Mouse (Mus musculus) kidney, postnatal 14 days (tissue): ENCODE results near the gene Cdk19.
A peak's percentile ranks its signal among the peaks of the same experiment; 100 is the strongest.

ENCODE experiments used
- DNase-seq: peaks from one replicate; pipeline ENCODE4 v3.0.0; 2022; ENCODE audit warnings: mixed read lengths

Gene Cdk19

DNA sequence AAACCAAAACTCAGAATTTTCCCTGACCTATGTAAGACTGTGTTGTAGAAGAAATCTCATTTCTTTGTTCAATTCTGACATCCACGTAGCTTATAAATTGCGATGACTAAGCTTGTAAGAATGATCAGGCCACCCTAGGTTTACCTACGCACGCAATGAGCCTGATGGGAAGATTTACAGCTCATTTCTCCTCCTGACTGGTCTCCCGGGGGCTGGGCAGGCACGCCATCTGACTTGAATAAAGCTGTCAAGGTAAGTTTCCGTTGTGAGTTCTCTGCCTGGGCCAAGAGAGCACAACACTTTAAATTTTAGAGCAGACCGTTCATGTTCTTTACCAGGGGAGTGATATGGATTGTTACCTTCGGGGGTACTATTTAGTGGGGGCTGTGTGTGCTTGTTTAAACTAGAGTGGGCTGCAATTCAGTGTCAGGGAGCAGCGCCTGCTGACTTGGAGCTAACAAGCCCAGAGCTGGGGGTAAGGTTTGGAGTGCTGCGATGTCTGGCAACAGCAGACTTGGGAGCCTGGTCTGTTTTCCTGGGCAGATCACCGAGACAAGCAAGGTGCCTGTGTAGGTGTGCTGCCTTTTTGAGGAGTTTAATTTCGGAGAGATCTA, at the start of gene Cdk19:
Gene Cdk19 (plus strand): TSS at position 214 of the 614 bp plus-strand sequence.
- DNase-seq, result no peak

DNA sequence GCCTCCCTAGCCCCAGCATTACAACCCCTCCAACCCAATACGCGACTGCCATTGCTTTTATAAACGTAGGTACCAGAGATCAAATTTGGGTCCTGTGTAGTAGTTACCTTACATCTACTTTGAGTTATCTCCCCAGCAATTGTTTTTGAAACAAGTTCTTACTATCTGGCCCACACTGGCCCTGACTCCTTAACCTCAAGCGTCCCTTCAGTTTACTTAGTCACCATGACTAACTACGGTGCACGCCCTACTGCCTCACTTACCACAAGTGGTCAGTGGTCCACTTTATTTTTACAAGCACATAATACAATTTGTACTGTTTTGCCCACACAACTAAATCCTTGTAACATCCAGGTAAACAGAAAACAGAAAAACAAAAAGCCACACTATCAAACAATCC, 46.7 kb upstream of the Cdk19 start:
- DNase-seq, result no peak

DNA sequence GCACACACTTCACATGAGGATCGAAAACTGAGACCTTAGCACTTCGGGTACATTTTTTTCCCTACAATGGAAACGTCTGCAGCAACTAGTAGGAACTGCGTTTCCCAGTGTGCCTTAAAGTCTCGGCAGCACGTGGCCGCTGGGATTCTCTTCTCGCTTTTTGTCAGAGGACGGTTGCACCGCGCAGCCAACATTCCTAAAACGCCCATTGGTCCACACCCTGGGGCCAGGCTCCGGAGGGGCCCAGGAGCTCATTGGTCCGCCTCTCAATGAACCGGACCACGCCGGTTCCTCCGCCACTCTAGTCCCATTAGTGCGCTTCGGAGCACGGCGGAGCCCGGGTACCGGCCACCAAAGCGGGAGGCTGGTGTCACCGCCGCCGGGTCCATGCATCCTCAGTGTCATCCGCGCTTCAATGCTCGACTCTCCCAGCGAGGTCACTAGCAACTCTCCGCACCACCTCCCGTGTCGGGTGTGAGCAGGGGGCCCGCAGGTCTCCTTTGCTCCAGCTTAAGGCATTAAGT, 38.7 kb upstream of the Cdk19 start:
- DNase-seq, result peak; percentile 89

DNA sequence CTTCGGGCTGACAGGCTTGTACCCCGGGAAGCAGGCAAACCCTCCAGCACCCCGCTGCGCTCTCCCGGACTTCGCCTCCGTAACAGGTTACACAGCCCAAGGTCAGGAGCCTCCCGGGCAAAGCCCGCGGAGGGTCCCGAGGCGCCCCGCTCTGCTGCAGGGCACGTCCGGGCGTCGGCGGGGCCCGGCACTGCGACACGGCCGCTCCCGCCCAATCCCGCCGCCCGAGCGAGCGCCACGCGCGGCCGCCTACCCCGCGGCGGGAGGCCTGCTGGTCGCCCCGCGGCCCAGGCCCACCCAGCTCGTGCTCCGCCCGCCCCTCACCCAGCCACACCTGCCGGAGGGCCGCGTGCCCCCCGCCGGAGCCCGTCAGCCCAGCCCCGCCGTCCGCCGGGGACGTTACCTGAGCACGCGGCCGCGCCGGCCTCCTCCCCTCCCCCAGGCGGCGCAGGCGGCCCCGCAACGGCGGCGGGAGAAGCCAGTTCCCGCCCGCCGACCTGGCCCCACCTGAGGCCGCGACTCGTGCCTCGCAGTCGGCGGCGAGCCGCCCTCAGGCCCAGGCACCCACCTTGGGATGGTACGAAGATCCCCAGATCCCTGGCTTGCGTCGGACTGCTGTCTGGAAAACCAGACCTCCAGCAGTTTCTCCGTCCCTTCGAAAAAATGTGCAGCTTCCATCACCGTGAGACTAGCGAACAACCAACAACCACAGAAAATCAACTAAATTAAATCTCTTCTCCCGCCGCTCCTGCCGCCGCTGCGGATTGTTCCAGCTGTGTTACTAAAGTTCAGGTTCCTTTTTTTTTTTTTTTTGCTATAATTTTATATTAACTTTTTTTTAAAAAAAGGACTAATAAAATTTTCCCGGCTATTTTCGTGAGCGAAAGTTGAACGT, 37.9 kb upstream of the Cdk19 start:
- peak; percentile 56 for DNase-seq

DNA sequence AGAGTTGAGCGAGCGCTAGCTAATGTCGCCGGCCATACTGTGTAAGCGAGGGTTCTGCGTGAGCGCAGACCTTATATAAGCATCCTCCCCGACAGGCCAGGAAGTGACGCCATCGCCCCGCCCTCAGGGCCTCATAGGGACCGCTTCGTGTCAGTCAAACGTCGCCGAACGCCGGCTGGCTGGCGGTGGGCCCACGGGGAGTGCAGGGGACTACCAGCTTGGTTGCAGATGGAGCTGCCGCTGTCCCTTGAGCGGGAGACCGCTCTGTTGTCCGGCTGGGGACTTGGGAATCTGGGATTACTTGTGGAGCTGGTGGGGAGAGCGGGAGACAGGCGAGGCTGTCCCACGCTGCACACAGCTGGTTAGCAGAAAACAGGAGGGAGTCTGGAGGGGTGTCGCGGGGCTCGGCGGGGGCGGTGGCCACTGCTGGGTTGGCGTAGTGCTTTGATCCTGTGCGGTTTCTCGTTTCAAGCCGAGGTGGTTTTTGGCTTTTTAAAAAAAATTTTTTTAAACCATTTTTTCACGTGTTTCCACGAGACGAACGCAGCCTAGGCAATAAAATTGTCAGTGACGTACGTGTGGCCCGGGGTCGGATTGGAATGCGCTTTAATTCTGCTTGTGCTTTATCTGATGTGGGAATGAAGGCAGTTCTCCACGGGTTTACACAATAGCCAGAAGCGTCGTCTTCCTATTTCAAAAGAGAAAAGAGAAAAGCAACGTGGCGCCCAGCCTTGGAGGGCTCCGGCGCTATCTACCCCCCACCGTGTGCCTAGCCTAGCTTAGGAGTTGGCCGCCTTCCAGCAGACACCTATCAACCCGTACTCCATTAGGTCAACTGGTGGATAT, 37.0 kb upstream of the Cdk19 start, which contains the start of gene Amd1:
Gene Amd1 (minus strand): TSS at position 47 of the 846 bp plus-strand sequence.
- peak; percentile 100 for DNase-seq

DNA sequence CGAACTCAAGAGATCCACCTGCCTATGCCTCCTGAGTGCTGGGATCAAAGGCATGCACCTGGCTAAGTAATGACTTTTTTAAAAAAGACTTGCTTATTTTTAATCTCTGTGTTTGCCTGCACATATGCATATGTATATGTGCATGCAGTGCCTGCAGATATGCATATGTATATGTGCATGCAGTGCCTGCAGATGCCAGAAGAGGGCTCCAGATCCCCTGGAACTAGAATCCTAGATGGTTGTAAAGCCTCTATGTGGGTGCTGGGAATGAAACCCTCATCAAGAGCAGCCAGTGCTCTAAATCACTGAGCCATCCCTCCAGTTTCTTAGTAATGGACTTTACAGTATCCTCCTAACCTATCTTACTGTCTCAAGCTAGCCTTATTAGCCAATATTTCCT, 33.4 kb upstream of the Cdk19 start:
- no peak for DNase-seq

DNA sequence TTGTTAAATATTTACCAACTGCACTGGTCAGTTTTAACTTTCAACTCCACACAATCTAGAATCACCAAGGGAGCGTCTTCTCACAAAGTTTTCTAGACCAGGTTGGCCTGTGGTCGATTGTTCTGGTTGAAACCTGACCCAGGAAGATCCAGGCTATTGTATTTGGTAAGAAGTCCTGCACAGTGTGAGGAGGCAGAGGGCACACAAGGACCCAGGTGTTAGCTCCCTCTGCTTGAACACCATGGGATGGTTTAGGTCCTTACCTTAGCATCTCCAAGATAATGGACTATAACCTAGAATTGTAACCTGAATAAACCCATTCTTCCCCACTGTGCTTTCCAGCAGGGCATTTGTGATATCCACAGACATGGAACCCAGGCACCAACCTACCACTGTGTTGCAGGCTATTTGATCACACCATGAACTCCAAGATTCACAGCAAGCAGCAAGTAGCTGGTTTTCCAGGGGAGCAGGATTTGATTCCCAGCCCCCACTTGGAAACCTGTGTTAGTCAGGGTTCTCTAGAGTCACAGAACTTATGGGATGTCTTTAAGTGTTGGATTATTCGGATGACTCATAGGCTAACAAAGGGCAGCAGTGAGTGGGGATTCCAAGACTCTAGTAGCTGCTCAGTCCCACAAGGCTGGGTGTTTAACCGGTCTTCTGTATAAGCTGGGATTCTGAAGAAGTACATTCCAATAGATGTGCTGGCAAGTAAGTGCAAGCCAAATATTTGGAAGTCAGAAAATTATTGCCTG, 31.4 kb upstream of the Cdk19 start:
- DNase-seq, result no peak

DNA sequence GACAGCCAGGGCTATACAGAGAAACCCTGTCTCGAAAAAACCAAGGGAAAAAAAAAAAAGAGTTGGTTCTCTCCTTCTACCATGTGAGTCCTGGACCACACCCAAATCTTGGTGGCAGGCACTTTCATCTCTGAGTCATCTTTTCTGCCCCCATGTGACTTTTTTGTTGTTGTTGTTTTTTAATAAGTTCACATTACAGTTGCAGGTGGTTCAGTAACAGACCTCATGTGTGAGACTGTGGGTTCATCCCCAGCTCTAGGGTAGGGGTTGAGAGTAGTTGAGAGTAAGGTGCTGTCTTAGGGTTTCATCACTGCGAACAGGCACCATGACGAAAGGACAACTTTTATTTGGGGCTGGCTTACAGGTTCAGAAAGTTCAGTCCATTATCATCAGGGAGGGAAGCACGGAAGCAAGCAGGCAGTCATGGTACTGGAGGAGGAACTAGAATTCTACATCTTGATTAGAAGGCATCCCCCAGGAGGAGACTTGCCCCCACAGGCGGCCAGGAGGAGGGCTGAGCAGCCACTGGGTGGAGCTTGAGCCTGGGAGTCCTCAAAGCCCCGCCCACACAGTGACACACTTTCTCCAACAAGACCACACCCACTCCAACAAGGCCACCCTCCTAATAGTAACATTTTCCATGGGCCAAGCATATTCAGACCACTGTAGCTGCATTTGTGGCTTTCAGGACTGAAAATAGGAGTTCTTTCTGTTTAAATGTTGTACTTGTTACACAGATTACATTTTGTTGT, 29.3 kb upstream of the Cdk19 start:
- DNase-seq, result no peak

DNA sequence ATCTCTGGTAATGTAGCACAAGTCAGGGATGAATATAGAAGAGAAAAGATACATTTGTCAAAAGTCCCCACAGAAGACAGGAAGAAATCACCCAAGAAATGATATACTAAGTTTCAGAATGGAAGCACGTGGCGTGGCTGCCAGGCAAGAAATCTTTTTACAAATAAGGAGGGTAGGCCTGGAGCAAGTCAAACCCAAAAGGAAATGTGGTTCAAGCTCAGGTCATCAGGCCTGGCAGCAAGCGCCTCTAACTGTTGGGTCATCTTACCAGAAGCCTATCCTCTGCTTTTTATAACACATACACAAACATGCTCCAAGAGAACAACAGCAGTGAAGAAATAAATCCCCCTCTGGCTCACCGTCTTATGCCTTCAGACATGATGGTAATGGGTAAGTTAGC, 26.6 kb upstream of the Cdk19 start:
- no peak for DNase-seq

DNA sequence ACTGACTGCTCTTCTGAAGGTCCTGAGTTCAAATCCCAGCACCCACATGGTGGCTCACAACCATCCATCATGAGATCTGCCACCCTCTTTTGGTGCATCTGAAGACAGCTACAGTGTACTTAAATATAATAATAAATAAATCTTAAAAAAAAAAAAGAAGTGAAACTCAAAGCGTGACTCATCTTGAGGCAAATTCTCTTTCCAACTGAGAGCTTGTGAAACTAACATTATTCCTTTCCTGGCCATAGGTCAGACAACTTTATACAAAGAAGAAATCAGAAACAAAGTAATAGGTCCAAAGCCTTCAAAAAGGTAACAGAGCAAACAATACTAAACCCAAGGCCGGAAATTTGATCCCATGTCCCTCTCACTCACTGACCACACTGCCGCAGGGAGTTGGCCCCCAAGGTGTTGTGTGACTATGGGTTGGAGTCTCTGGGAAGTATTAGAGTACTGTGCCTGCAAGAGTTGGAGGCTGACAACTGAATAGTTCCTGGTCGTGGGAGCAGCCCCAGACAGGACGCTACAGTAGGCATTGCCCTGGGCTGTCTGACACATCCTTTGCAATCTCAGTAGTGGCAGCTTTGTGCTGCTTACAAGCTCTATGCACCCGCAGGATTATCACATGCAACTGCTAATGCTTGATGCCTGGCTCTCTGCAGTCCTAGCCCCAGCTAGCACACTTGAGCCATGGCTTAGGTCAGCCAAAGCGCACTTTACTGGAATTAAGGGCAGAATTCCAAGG, 22.4 kb upstream of the Cdk19 start:
- DNase-seq, result no peak

DNA sequence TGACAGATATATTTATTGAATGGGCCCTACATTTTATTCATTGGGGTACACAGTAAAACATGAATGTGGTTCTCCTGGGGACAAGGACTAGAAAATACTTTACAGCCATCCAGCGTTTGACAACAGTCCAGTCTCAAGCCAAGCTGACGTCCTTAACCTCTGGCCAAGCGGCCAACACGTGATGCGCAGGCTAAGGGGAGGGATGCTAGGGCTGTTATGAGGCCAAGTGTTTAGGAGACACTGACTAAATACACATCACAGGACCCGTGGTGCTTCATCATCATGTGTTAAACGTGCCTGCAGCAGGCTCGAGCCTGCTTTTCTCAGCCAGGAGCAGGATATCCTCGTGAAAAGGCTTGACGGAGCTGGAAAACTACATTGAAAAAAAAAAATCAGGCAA, 19.1 kb upstream of the Cdk19 start:
- no peak for DNase-seq

DNA sequence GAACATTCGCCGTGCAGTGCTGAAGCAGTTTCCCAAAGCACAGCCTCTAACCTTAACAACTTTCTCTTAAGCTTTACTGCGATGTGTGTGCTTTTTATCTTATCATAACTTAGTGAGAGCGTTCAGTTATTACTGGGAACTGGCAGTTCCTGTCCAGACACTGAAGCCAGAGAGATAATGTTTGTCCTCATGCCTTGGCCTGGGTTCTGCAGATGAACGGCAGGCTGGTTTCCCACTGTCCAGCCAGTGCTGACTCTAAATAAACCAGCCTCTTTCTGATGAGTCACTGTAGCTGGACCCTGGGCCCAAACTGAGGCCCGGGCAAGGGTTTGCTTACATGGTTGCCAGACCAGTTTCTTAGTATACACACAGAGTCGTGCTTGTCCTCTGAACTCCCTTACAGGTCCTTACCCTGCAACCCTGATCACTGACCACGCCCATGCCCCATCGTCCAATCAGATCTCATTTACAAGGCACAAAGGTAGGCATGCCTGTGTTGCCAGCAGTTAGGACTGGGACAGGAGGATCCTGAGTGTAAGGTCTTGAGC, 11.3 kb upstream of the Cdk19 start:
- DNase-seq, result no peak

DNA sequence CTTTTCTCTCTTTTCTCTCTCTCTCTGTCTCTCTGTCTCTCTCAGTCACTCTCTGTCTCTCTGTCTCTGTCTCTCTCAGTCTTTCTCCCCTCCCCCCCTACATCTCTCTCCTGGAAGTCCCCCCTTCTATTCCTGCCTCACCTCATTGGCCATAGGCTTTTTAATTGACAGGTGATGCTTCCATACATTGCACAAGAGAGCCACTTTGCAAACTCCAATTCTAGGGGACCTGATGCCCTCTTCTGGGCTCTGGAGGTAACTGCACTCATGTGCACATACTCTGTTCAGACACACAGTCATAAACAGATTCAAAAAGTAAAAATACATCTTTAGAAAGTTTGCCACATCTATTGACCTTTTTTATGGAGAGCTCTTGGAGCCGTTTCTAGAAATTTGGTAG, 9.1 kb upstream of the Cdk19 start:
- no peak for DNase-seq

DNA sequence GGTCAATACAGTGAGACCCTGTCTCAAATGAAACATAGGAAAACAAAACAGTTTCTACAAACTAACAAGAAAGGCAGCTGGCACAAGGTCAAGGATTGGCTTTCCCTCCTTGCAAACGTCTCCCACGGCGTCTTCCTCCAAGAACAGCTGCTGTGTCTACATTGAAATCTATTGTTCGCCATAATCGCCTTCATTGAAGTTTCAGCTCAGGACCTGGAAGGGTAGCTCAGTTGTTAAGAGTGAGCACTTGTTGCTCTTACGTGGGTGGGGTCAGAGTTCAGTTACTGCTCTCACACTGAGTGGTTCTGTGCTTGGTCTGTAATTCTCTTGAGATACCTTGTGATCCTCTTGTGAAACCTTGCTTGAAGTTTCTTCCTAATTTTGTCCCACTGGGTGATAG, 6.5 kb upstream of the Cdk19 start:
- no peak for DNase-seq

DNA sequence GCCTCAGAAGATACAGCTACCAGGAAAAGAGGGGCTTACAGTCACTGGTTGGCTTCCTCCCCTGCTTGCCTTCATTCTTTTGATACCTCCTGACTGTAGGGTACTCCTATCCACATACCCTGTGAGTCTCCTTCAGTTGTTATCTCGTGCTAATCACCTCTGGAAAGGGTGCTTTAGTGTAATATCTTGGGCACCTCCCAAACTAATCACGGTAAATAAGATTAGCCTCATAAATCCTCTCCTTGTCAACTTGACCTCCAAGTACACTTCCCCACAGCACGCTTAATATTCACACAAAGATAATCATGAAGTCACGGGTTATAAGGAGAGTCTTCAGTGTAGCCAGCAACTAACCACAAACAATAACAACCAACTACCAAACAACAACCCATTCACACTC, 2.7 kb downstream of the Cdk19 start:
- DNase-seq, result no peak

DNA sequence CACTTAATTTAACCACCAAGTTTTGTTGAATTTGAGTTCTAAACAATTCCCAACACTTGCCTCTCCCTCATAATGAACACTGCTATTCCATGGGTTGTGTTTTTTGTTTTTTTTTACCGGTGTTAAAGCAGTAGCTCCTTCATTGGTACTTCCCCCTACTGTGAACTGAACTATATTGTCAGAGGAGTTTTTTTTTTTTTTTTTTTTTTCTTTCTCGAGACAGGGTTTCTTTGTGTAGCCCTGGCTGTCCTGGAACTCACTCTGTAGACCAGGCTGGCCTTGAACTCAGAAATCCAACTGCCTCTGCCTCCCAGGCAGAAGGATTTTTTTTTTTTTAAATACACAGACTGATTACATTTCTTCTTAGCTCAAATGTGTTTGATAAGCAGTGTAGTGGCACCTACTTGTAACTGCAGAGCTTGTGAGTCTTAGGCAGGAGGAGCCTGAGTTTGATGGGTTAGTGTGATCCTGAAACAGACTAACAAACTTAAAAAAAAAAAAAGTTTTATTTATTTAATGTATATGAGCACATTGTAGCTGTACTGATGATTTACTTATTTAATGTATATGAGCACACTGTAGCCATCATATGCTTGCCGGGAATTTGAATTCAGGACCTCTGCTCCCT, 7.5 kb downstream of the Cdk19 start:
- DNase-seq, result no peak

DNA sequence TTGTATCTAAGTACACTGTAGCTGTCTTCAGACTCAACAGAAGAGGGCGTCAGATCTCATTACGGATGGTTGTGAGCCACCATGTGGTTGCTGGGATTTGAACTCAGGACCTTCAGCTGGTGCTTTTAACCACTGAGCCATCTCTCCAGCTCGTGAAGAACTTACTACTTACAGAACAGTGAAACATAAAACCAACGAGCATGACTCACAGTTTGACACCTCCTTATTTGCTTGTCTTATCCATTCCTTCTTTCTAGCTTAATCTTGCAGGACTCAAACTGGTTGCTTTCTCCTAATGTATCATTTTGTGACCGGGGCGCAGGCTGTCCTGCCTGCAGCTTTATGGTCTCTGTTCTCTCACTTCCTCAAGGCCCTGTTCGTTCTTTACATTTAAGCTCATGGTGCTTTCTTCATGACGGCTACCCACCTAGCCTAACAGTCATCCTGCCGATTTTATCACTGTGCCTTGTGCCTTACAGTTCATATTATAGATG, 8.1 kb downstream of the Cdk19 start:
- DNase-seq, result no peak

DNA sequence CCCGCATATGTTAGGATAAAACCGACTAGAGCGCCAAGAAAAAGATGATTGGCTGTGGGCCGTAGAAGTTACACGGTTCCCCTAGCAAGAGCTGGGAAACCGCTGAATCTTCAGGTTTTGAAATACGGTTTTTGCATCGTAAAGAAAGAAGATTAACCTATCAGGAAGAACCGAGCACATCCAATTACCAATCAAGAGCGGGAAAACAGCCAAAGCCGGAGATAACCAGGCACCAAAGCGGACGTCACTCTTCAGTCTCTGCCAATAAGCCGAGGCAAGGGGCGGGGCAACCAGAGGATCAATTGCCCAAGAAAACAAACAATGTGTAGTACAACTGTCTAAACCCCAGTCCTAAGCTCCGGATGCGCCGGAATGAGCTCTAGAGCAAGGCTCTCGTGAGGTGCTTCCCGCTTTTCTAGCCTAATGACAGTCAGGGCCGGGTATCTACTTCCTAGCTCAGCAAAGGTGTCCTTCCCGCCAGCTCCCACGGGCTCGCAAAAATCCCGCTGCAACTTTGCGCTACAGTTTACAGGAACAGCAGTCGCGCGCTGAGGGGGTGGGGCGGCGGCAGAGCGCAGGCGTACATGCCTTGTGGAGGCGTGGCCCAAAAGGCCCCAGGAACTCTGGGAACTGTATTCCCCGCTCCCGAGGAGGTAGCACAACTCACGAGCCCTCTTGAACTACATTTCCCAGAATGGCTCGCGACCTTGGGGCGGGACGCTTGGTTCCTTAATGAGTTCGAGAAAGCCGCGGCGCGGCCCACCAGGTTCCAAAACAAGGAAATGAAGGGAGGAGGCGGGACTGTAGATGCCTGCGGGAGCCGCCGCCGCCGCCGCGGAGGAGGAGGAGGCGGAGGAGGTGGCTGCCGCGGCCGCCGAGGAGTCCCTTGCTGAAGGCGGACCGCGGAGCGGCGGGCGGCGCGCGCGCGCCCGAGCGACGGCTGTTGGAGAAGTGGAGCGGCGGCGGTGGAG, 9.5 kb downstream of the Cdk19 start:
- DNase-seq, result peak; percentile 99
